Mouse (Mus musculus) ES-Bruce4 (cell line): ENCODE measurements around the gene Tbcel.

ENCODE experiments used
- CTCF ChIP-seq: IDR thresholded peaks from one replicate; pipeline ENCODE4 v1.8.1; 2011; ENCODE audit warnings: low read depth, low read length
- EP300 ChIP-seq: IDR thresholded peaks from 2 replicates; pipeline ENCODE4 v1.6.1; 2011; ENCODE audit warnings: low read depth, low read length; ENCODE audit not compliant: insufficient read depth
- POLR2A ChIP-seq: IDR thresholded peaks from one replicate; pipeline ENCODE4 v1.8.1; 2011; ENCODE audit warnings: low read length; ENCODE audit not compliant: insufficient read depth

DNA sequence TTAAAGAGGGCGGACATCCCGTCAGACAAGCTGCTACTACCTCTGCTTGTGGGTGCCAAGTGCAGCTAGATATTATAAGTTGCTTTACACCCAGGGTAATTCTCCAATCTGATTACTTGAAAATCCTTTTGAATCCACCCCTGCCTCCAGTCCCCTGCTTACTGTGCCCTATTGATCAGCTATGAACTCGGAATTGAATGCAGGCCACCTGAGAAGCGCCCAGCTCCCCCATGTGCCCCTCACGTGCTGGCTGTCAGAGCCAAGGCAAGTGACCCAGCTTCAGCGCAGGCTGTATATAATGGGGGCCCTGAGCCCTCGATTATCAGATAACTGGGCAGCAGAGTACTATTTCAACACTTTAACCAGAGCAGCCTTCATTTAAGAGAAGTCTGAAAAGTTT lies 626 bp upstream of the Tbcel start:
- no peak for TF ChIP-seq POLR2A
- TF ChIP-seq EP300 = no peak
- TF ChIP-seq CTCF = no peak
